Mouse (Mus musculus) cerebral cortex, adult 2 months (tissue): Measurements from ENCODE around the gene Polr3b.

Experiments used
- WGBS: fragments of 180-500 bp; shearing (Covaris S2); methylation state at CpG from one replicate; pipeline ENCODE4 v1.1.7; 2018; 5-methylcytosine and 5-hydroxymethylcytosine counted together

Polr3b gene

DNA sequence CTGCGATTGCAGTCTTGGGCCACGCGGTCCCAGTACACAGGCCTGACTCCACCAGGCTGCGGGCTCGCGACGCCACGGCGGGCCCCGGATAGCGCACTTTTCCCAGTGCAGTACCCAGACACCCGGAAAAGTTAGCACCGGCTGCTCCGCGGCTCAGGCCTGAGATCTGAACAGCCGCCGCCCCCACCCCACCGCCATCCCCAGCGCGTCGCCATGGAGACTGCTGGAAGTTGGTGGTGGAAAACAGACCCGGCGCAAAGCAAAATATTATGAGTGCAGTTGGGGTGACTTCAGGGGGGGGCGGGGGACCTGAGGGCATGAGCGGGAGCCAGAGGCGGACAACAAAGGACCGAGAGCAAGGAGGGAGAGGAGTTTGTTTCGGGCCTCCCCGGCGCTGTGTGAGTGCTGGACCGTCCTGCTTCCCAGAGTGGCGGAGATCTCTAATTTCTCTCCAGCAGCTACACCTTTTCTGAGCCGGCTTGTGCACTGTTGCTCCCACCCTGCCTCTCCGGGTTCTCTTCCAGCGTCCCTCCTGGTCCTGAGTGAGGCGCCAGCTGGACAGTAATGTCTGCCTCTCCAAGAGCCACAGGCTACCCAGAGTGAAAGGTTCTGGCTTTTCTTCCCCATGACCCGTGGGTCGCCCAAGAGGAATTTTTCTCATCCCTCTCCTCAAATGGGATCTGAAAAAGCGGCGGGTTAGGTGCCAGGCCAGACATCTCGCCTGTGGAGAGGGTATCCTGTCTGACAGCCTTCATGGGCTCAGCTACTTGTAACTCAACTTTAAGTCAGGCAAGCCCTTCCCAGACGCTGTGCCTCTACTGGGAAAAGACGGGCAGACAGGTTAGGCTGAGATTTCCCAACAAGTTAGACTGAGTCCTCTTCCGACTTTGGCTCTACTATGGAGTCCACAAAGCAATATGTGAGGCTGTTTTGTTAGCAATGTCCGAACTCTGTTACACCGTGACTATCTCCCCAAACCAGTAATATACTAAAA is 138.3 kb downstream of the Polr3b start:
- WGBS: 14% methylated on average over 46 of the region's 46 CpGs

DNA sequence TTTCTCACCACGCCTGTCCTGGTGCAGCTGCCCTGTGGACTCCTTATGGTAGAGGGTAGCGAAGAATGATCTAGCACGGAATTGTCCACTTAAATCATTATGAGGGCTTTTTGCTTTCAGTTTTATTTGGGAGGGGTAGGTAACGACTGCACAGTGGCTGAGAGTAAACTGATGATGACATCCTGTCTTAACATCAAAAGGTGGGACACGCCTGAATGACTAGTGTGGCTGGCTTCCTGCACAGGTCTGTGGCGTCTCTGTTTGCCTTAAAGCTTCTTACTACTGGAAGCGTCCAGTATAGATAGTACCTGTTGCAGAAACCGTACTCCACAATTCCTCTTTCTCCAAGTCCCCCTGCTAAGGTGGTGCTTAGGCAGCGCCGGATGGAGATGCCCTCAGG is 146.7 kb downstream of the Polr3b start:
- WGBS: 86% methylated on average over 10 of the region's 10 CpGs

DNA sequence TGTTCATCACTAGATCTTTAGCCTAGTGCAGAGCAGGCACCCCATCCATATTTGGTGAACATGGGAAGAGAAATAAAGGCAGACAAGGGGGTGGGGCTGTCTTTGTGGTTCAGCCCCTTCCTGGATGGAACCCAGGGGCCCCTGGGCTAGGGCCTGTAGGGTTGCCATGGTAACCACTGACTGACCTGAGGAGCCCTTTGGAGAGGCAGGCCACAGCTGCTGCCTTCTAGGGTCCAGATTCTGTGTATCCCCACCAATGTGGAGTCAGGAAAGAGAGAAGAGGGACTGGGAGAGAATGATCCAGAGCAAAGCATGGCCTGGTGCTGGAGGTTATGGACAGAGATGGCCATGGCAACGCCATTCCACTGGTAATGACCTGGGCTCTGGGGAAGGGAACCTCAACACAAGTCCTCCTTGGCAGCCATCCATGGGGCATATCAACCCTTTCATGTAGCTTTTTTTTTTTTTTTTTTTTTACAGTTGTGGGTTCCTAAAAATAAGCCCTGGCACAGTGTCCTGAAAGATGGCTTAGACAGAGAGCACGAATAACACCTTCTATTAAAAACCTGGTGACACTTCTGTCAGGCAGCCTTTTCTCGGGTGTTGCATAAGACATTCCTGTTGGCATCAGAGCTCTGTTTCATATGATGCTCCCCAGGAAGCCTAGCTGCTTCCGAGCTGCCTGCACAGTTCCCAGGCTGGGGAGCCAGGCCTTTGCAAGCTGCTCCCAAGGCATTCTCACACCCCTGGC is 150.5 kb downstream of the Polr3b start:
- 40% methylated on average over 4 of the region's 4 CpGs for WGBS

DNA sequence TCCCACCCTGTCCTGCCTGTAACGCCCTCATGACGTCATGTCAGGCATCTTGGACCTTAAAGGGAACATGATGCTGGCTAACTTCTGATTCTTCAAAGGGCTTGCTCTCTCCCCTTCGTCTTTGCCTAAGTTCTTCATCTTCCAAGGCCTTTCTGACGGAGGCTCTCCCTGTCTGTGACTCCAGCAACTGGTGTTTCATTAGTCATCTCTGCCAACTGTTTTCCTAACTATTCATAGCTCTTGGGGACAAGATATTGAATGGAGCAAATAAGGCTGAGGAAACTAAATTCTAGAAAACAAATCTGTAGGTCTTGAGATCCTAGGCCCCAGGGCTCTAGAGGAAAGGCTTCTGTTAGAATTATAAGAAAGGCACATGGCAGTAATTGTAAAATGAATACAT is 151.8 kb downstream of the Polr3b start:
- WGBS: 73% methylated on average over 4 of the region's 4 CpGs

DNA sequence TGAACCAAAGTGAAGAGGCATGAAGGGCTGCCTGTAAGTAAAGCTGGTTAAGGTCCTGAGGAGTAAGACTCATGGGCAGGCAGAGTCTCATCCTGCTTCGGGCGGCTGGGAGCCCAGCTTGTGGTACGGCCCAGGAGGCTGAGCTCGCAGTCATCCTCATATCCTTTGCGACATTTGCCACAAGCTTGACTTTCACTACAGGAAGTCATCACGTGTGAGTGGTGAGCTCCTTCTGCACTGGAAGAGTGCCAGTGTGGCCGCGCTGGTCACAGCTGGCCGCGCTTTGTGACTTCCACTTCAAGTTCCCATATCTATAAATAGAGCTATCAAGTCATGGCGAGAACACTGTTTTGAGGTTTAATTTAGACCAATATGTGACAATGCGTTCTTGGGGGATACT is 152.5 kb downstream of the Polr3b start:
- WGBS: 68% methylated on average over 12 of the region's 12 CpGs
